Mouse (Mus musculus) embryonic fibroblast, embryonic 13.5 days (primary cell): Measurements from ENCODE around the gene Gstm3.
"Not testable (repeated sequence)": the region's sequence is repeated elsewhere in the genome, so short reads cannot be mapped to it uniquely, and the experiment has no call there.

Experiments used
- CTCF ChIP-seq: IDR thresholded peaks from 2 replicates; pipeline ENCODE4 v1.5.1; 2011; ENCODE audit warnings: mild to moderate bottlenecking, control low read depth, low read length, moderate library complexity, borderline replicate concordance; ENCODE audit not compliant: insufficient read depth
- POLR2A ChIP-seq: IDR thresholded peaks from 2 replicates; pipeline ENCODE4 v1.6.1; 2011; ENCODE audit warnings: low read depth, mild to moderate bottlenecking, control low read depth, low read length, moderate library complexity

- not testable (repeated sequence) for TF ChIP-seq CTCF, POLR2A
Measured at GRCm38 (mm10) chr3:107971101-107971500, 2.0 kb upstream of the Gstm3 start.
